Mouse (Mus musculus): ENCODE results near the gene Rpp14.

DNA sequence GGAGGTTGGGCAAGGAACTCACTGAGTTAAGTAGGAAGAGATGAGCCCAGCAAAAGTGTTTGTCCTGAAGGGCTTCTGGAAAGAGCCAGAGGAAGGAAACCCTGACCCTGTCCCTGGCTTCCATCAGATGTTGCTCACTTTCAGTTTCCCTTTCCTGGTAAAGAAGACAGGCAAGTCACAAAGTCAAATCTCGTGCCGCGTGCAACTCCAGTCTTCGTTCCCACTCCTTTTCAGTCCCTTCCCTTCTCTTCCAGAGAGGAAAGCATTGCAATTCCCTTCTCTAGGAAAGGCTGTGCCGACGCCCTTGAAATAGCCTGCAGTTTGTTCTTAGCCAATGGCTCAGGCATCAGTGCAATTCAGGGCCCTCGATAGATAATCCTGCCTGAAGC lies 15.4 kb downstream of the Rpp14 start:
- TF ChIP-seq FLI1 (IDR thresholded peaks at IDR 0.05; ENCODE audit: low read length), result no peak
- no peak for TF ChIP-seq GATA1 (IDR thresholded peaks at IDR 0.05; ENCODE audit: borderline replicate concordance, low read length)

Data from megakaryocyte, embryonic 14.5 days (primary cell).